Mouse (Mus musculus) forebrain, embryonic 12.5 days (tissue): ENCODE data around the gene Dennd1a. TPM values are rescaled to one million over a fixed set of nuclear protein-coding genes. Genes with fewer than 3 reads are reported as not detected.

Source experiments
- ATAC-seq: fragments of 200-750 bp; cut with Nextera tagmentation; 2 replicates; pipeline ENCODE4 v1.8.0; 2017; ENCODE audit warnings: moderate TSS enrichment; ENCODE audit not compliant: low FRiP score
- H3K27ac ChIP-seq: fragments of 300-500 bp; sonication (generic); 2 replicates; pipeline ENCODE4 v1.5.1; 2016; ENCODE audit warnings: mild to moderate bottlenecking
- H3K27me3 ChIP-seq: fragments of 300-500 bp; sonication (generic); 2 replicates; pipeline ENCODE4 v1.6.1; 2016; ENCODE audit warnings: mild to moderate bottlenecking
- H3K36me3 ChIP-seq: fragments of 300-500 bp; sonication (generic); replicated peaks from 2 replicates; pipeline ENCODE4 v1.6.1; 2016; ENCODE audit warnings: mild to moderate bottlenecking
- H3K4me1 ChIP-seq: fragments of 300-500 bp; sonication (generic); 2 replicates; pipeline ENCODE4 v1.6.1; 2016
- H3K4me2 ChIP-seq: fragments of 300-500 bp; sonication (generic); 2 replicates; pipeline ENCODE4 v1.6.1; 2016; ENCODE audit warnings: mild to moderate bottlenecking, moderate library complexity
- H3K4me3 ChIP-seq: fragments of 300-500 bp; sonication (generic); replicated peaks from 2 replicates; pipeline ENCODE4 v1.5.1; 2016; ENCODE audit warnings: mild to moderate bottlenecking
- H3K9ac ChIP-seq: fragments of 300-500 bp; sonication (generic); 2 replicates; pipeline ENCODE4 v1.6.1; 2016; ENCODE audit warnings: mild to moderate bottlenecking
- H3K9me3 ChIP-seq: fragments of 300-500 bp; sonication (generic); 2 replicates; pipeline ENCODE4 v1.6.1; 2016
- WGBS: fragments of 180-500 bp; shearing (Covaris S2); methylation state at CpG from one replicate; pipeline ENCODE4 v1.1.7; 2016; 5-methylcytosine and 5-hydroxymethylcytosine counted together
- polyA plus RNA-seq: library from polyadenylated mRNA; unstranded; fragments of >200 nt; fragmentation: Nextera tagmentation; extraction: Ambion mirVana; gene quantifications from 2 replicates; pipeline ENCODE4 v1.2.1, GENCODE M21; 2016

The Dennd1a gene
- 23.4 and 30.3 TPM in 2 replicates for polyA plus RNA-seq

DNA sequence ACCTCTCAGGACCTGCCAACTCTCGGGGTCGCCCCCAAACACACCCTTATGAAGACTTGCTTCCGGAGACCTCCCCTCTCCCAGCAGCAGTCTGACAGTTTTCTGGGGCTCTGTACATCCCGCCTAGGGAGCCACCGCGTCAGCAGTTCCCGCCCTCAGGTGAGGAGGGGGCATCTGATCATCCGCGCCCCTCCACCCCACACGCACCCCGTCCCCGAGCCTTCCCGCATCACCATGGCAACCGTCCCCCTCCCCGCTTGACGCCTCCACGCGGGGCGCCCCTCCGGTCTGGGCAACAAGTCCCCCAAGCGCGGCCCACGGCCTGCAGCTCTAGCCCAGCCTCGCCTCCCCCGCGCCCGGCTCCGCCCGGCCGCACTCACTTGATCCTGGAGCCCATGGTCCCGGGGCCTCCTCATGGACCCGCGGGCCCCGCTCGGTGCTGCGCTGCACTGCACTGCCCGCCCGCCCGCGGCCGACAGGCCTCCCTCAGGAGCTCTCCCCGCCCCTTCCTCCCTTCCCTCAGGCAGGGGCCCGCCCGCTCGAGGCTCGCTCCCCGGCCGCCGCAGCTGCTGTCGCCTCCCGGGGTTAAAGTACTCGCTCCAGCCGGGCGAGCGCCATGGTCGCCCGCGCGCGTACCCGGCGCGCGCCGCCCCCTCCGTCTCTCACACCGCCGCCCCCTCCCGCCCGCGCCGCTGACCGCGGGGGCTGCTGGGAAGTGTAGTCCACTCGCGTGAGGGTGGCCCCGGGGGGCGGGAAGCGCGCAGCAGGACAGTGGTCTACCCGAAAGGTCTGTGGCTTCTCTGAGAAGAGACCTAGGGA lies at the start of gene Dennd1a:
Gene Dennd1a, minus strand, starts transcription at position 658 of the 819 bp plus-strand sequence.
- H3K4me2 ChIP-seq, result peak within 1 kb of the TSS; percentile 69
- H3K9me3 ChIP-seq, result no peaks in the 10 kb centered on the region
- peak; percentile 94 for ATAC-seq
- H3K27ac ChIP-seq, result peak within 1 kb of the TSS; percentile 93
- H3K27me3 ChIP-seq, result peaks cover 3% of the 10 kb centered on the region; the same call in 1 of the 2 replicates
- peak within 1 kb of the TSS; percentile 69 for H3K4me3 ChIP-seq
- peak within 1 kb of the TSS; percentile 82 for H3K9ac ChIP-seq
- WGBS, result 1% methylated on average over 74 of the region's 81 CpGs
- no peaks in the 10 kb centered on the region for H3K36me3 ChIP-seq
- peaks cover 22% of the 10 kb centered on the region for H3K4me1 ChIP-seq

DNA sequence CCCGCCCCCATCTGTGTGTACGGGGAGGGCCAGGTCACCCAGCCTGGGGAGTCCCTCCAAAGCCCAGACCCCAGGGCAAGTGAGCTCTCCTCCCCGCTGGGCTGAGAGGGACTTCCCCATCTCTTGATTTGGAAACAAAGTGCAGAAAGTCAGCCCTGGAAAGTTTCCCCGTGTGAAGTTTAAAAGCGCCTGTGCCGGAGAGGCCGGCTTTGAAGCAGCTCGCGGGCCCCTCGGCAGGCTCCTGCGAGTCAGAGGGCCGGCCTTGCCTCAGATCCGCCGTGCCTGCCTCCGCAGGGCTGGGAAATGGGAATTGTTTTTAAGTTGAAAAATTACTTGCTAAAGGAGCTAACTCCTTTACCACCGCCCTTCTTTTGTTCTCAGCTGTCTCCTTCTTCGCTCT lies 49.4 kb upstream of the Dennd1a start:
- Histone ChIP-seq H3K9ac (peak overlapping the region; percentile 36; the same call in 1 of the 2 replicates), H3K36me3 (no peaks in the 10 kb centered on the region), H3K4me1 (peaks cover 49% of the 10 kb centered on the region), H3K9me3 (no peaks in the 10 kb centered on the region), H3K4me2 (peak overlapping the region; percentile 77), H3K27ac (0 out of 2 replicates have a peak overlapping the region, but pooled peaks have one; percentile 46), H3K27me3 (peaks cover 74% of the 10 kb centered on the region), H3K4me3 (peak overlapping the region; percentile 23)
- 3% methylated on average over 17 of the region's 17 CpGs for WGBS
- ATAC-seq, result no peak

DNA sequence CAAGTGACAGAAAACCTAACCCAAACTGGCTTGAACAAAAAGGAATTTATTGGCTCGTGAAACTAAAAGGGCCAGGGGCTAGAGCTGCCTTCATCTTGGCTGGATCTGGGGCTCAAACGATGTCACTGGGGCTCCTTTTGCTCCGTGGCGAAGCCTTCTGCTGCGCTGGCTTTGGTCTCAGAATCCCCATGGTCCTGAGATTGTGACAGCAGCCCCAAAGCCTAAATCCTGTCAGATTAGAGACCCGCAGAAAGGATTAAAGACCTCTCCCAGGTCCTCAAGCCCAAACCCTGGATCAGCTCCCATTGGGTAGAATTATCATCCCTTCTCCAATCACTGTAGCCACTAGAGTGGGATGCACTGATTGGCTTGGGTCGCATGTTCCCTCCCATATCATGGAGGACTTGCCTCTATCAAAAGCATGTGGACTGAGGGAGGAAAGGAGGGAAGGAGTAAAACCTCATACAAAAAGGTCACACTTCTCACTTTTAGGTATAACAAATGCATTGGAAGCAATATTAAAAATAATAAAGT lies 46.5 kb upstream of the Dennd1a start:
- 38% methylated on average over 7 of the region's 7 CpGs for WGBS
- no peaks in the 10 kb centered on the region for H3K36me3 ChIP-seq
- no peaks in the 10 kb centered on the region for H3K9me3 ChIP-seq
- H3K9ac ChIP-seq, result no peak overlapping the region
- no peak overlapping the region for H3K4me3 ChIP-seq
- no peak overlapping the region for H3K27ac ChIP-seq
- peaks cover 54% of the 10 kb centered on the region for H3K27me3 ChIP-seq
- H3K4me2 ChIP-seq, result no peak overlapping the region
- no peak for ATAC-seq
- H3K4me1 ChIP-seq, result peaks cover 28% of the 10 kb centered on the region

DNA sequence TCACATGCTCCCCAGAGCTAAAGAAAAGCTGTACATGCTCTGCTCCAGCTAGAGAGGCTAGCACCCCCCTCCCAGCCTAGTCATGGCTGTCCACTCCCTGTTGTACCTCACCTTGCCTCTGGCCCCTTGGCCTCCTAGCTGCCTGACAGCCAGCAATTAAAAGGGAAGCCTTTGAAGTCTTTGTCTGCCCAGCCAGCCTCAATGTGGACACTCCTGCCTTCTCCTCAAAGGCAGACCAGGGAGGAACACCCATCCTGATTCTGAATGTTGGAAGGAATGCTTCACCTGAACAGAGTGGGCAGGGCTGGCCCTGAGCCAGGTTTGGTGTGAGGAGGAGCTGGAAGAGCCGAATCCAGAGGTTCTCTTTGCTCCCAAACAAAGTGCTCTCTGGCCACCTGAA lies 39.5 kb upstream of the Dennd1a start:
- H3K9ac ChIP-seq, result no peak overlapping the region
- no peak overlapping the region for H3K4me2 ChIP-seq
- H3K36me3 ChIP-seq, result no peaks in the 10 kb centered on the region
- H3K27ac ChIP-seq, result no peak overlapping the region
- WGBS, result 70% methylated on average over 1 of the region's 1 CpGs
- ATAC-seq, result no peak
- H3K27me3 ChIP-seq, result peaks cover 10% of the 10 kb centered on the region; the same call in 1 of the 2 replicates
- H3K4me1 ChIP-seq, result no peaks in the 10 kb centered on the region
- no peaks in the 10 kb centered on the region for H3K9me3 ChIP-seq
- H3K4me3 ChIP-seq, result no peak overlapping the region

DNA sequence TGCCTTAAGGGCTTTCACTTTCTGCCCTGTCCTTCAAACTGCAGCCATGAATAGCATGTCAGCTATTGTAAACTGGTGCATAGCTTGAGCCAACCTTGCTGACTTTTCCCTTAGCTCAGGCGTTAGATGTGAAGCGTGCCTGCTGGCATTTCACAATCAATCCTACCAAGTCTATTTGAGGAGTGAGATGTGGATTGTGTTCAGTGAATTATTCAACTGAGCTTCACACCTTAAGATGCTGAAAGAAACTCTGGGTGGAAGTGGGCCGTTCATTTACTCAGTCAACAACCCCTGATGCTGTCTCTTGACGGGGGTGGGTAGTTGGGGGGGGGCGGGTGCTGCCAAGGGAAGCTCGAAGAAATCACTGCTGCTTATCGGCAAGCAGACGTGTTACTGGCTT lies 36.2 kb upstream of the Dennd1a start:
- Histone ChIP-seq H3K9ac (no peak overlapping the region), H3K27ac (no peak overlapping the region), H3K4me1 (no peaks in the 10 kb centered on the region), H3K4me3 (no peak overlapping the region), H3K9me3 (no peaks in the 10 kb centered on the region), H3K4me2 (no peak overlapping the region), H3K36me3 (no peaks in the 10 kb centered on the region), H3K27me3 (0 out of 2 replicates have a peak, but pooled peaks cover 7% of the 10 kb centered on the region)
- no peak for ATAC-seq
- WGBS, result 75% methylated on average over 8 of the region's 8 CpGs

DNA sequence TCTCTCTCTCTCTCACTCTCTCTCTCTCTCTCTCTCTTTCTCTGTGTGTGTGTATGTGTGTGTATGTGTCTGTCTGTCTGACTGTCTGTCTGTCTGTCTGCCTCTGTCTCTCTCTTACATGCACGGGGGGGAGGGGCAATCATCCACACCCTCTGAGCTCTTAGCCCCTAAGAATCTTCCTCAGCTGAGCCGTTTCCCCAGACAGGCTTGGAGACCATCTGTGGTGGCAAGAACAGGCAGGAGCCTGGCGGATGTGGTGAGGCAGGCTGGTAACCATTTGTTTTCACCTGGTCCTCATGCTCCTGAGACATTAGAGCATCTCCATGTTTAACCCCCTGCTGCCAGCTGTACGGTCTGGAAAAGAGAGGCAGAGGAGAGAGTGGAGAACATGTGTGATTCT lies 33.7 kb upstream of the Dennd1a start:
- ATAC-seq, result no peak
- Histone ChIP-seq H3K4me3 (no peak overlapping the region), H3K4me1 (no peaks in the 10 kb centered on the region), H3K27ac (no peak overlapping the region), H3K4me2 (no peak overlapping the region), H3K36me3 (no peaks in the 10 kb centered on the region), H3K9ac (no peak overlapping the region), H3K9me3 (no peaks in the 10 kb centered on the region), H3K27me3 (peaks cover 7% of the 10 kb centered on the region; the same call in 1 of the 2 replicates)
- 65% methylated on average over 4 of the region's 4 CpGs for WGBS

DNA sequence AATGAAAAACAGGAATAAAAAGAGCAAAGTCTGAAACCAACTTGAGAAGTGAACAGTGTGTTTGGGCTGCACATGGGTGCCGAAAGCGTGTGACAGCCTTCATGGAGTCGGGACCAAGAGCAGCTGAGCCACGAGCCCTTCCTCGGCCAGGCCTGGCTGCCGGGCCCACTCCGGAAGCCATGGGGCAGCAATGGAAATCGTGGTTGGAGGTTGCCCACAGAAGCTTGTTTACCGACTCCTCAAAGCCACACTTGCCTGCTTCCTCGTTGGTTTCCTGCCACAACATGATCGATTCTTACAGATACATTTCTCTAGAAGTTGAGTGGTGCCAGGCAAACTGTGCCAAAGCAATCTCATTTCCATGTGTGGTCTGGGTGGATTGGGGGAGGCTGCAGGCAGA lies 31.9 kb upstream of the Dennd1a start:
- 95% methylated on average over 11 of the region's 11 CpGs for WGBS
- ATAC-seq, result no peak

DNA sequence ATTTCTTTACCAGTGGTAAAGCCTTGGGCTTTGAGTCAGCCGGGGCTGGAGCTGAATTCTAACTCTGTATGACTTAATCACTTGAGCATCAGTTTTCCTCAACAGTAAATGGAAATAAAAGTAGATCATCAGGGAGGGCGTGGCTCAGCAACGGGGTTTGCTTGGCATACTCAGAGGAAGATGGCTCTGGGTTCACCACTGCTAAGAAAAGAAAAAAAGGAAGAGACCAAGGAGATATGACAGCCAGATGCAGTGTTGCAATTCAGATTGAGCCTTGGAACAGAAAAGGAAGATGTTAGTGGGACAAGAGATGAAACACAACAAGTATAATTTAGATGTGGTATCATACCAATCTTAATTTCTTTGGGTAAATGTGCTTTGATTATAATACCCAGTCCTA lies 26.2 kb upstream of the Dennd1a start:
- Histone ChIP-seq H3K36me3 (no peaks in the 10 kb centered on the region), H3K4me2 (no peak overlapping the region), H3K4me3 (no peak overlapping the region), H3K9me3 (no peaks in the 10 kb centered on the region), H3K27ac (no peak overlapping the region), H3K4me1 (peaks cover 4% of the 10 kb centered on the region; the same call in 1 of the 2 replicates), H3K27me3 (peaks cover 3% of the 10 kb centered on the region; the same call in 1 of the 2 replicates), H3K9ac (no peak overlapping the region)
- WGBS, result 61% methylated on average over 3 of the region's 3 CpGs
- no peak for ATAC-seq

More for the DNA sequence above, 31.9 kb upstream of the Dennd1a start:
- no peak overlapping the region for H3K9ac ChIP-seq
- H3K4me2 ChIP-seq, result no peak overlapping the region
- no peaks in the 10 kb centered on the region for H3K9me3 ChIP-seq
- H3K4me3 ChIP-seq, result no peak overlapping the region
- H3K4me1 ChIP-seq, result no peaks in the 10 kb centered on the region
- H3K27ac ChIP-seq, result no peak overlapping the region
- no peaks in the 10 kb centered on the region for H3K36me3 ChIP-seq
- H3K27me3 ChIP-seq, result peaks cover 7% of the 10 kb centered on the region; the same call in 1 of the 2 replicates

DNA sequence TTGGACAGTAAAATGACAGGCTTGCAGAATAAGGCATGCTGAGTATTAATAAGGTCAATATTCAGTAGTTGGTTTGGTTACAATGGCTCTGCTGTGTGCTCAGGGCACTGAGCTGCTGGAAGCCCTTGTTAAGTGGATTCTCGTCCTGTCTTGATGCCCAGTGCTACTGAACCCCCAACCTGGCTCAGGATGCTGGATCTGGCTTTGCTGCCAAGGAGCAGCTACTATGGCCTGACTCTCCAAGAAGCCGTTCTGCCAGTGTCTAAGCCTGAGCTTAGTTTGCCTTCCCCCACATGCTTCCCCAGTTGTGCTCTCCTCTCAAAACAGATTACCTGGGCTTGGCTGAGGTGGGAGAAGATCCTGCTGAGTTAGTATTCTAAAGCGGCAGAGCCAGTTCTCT lies 25.7 kb upstream of the Dennd1a start:
- Histone ChIP-seq H3K4me2 (no peak overlapping the region), H3K4me3 (no peak overlapping the region), H3K27ac (no peak overlapping the region), H3K36me3 (no peaks in the 10 kb centered on the region), H3K4me1 (peaks cover 4% of the 10 kb centered on the region; the same call in 1 of the 2 replicates), H3K9ac (no peak overlapping the region), H3K9me3 (no peaks in the 10 kb centered on the region), H3K27me3 (peaks cover 3% of the 10 kb centered on the region; the same call in 1 of the 2 replicates)
- no peak for ATAC-seq
- 45% methylated on average over 3 of the region's 3 CpGs for WGBS

DNA sequence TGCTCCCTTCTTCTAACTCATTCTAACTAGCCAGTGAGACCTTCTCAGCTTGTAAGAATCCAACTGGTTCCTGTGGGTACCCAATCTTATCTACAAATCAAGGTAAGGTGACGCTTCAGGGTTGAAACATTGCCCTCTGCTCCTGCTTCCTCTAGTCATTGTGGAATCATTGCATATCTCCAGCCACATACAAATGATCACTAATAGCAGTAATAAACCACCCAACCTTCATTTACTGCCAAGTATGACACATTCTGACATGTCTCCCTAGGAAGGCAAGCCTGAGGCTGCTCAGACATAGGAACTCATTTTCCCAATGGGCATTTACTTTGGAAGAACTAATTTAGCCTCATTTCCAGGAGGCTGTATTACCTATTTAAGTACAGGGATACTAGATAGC lies 18.0 kb upstream of the Dennd1a start:
- H3K4me3 ChIP-seq, result no peak overlapping the region
- no peaks in the 10 kb centered on the region for H3K36me3 ChIP-seq
- no peaks in the 10 kb centered on the region for H3K9me3 ChIP-seq
- no peak overlapping the region for H3K9ac ChIP-seq
- H3K27ac ChIP-seq, result no peak overlapping the region
- WGBS, result 80% methylated on average over 1 of the region's 1 CpGs
- H3K4me2 ChIP-seq, result no peak overlapping the region
- ATAC-seq, result no peak
- peaks cover 15% of the 10 kb centered on the region; the same call in 1 of the 2 replicates for H3K27me3 ChIP-seq
- peaks cover under 1% of the 10 kb centered on the region; the same call in 1 of the 2 replicates for H3K4me1 ChIP-seq

DNA sequence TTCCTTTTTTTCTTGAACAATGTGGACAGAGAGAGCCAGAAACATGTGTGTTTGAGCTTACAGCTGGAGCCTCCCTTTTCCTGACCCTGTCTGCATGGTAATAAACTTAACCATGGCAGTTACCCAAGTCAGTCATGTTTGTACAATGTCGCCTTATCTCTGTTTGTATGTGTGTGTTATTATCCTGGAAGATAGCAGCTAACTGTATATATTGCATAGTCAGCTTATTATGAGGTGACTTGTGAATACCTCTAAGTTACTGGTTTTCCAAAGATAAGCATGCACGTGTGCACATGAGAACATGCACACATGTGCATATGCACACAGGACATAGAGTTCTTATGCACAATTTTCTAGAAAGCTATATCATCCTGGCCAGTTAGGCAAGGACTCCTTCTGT lies 13.8 kb upstream of the Dennd1a start:
- Histone ChIP-seq H3K36me3 (no peaks in the 10 kb centered on the region), H3K4me2 (no peak overlapping the region), H3K4me3 (no peak overlapping the region), H3K27me3 (peaks cover 13% of the 10 kb centered on the region; the same call in 1 of the 2 replicates), H3K4me1 (peaks cover 3% of the 10 kb centered on the region; the same call in 1 of the 2 replicates), H3K27ac (no peak overlapping the region), H3K9me3 (no peaks in the 10 kb centered on the region), H3K9ac (no peak overlapping the region)
- ATAC-seq, result no peak
- 89% methylated on average over 2 of the region's 2 CpGs for WGBS

DNA sequence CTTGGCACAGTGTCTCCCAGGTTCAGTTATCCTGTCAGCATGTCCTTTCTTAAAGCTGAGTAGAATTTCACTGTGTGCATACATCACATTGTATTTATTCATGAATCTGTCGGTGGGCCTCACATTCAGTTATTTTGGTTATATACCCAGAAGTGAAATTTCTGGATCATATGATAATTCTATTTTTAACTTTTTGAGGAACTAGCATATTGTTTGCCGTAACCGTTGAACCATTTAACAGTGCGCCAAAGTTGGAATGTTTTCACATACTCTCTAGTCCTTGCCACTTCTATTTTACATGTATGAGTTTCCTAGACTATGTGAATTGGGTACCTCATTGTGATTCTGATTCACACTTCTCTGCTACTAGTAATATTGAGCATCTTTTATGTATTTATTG lies 8.7 kb upstream of the Dennd1a start:
- no peaks in the 10 kb centered on the region for H3K9me3 ChIP-seq
- H3K27me3 ChIP-seq, result no peaks in the 10 kb centered on the region
- no peak overlapping the region for H3K4me3 ChIP-seq
- no peak overlapping the region for H3K9ac ChIP-seq
- no peak for ATAC-seq
- H3K36me3 ChIP-seq, result no peaks in the 10 kb centered on the region
- H3K27ac ChIP-seq, result no peak overlapping the region
- 95% methylated on average over 4 of the region's 4 CpGs for WGBS
- H3K4me1 ChIP-seq, result peaks cover 3% of the 10 kb centered on the region; the same call in 1 of the 2 replicates
- no peak overlapping the region for H3K4me2 ChIP-seq
